8 mouse cellular contexts compared by ENCODE assay signal in genomic region chr9:118488896-118489578, GRCm38 (mm10). TPM values are rescaled to one million over a fixed set of nuclear protein-coding genes. Genes with fewer than 3 reads are reported as not detected.
DNase-seq lines count a peak whose midpoint lies in the region; ATAC-seq lines count a peak whose summit lies in the region.

No protein-coding gene starts in this region.

- H3K27me3 ChIP-seq in lung, embryonic 15.5 days: peaks cover 58% of the 10 kb centered on the region
- H3K27me3 ChIP-seq in embryonic facial prominence, embryonic 11.5 days (ENCODE audit: control insufficient read depth, insufficient read depth, low read length): peaks cover 44% of the 10 kb centered on the region
- H3K27me3 ChIP-seq in intestine, embryonic 16.5 days (replicated peaks; ENCODE audit: control insufficient read depth, insufficient read depth, low read length): peaks cover 44% of the 10 kb centered on the region
- peaks cover 37% of the 10 kb centered on the region for H3K27me3 ChIP-seq in neural tube, embryonic 14.5 days (ENCODE audit: control insufficient read depth, insufficient read depth, low read length)

- H3K9ac ChIP-seq in lung, embryonic 15.5 days: no peak overlapping the region
- no peak overlapping the region for H3K9ac ChIP-seq in embryonic facial prominence, embryonic 11.5 days (replicated peaks; ENCODE audit: low read length)
- peak overlapping the region; percentile 48; the same call in 1 of the 2 replicates for H3K9ac ChIP-seq in intestine, embryonic 16.5 days (ENCODE audit: low read depth, low read length)
- no peak overlapping the region for H3K9ac ChIP-seq in neural tube, embryonic 14.5 days (replicated peaks; ENCODE audit: low read depth, low read length)

- peak overlapping the region; percentile 35 for H3K4me3 ChIP-seq in lung, embryonic 15.5 days
- H3K4me3 ChIP-seq in embryonic facial prominence, embryonic 11.5 days (ENCODE audit: low read depth, low read length): peak overlapping the region; percentile 13; the same call in 1 of the 2 replicates
- peak overlapping the region; percentile 48 for H3K4me3 ChIP-seq in intestine, embryonic 16.5 days (ENCODE audit: low read length)
- peak overlapping the region; percentile 12; the same call in 1 of the 2 replicates for H3K4me3 ChIP-seq in neural tube, embryonic 14.5 days (ENCODE audit: low read depth, low read length)

- ATAC-seq in lung, embryonic 15.5 days (ENCODE audit: borderline replicate concordance, extremely low read depth, low FRiP score, low TSS enrichment): no peak
- peak; percentile 45; the same call in 1 of the 2 replicates for ATAC-seq in embryonic facial prominence, embryonic 11.5 days (replicated peaks; ENCODE audit: insufficient number of reproducible peaks, low FRiP score, low TSS enrichment, low read depth)
- no peak for ATAC-seq in intestine, embryonic 16.5 days
- ATAC-seq in neural tube, embryonic 14.5 days (ENCODE audit: low read depth): no peak
- ATAC-seq in erythroblast, adult 5-6 weeks (replicated peaks; ENCODE audit: low FRiP score, poor library complexity, severe bottlenecking): no peak

- H3K36me3 ChIP-seq in lung, embryonic 15.5 days: no peaks in the 10 kb centered on the region
- H3K36me3 ChIP-seq in embryonic facial prominence, embryonic 11.5 days (replicated peaks; ENCODE audit: control insufficient read depth, insufficient read depth, low read depth, low read length): no peaks in the 10 kb centered on the region
- no peaks in the 10 kb centered on the region for H3K36me3 ChIP-seq in intestine, embryonic 16.5 days (ENCODE audit: control insufficient read depth, insufficient read depth, low read length)
- no peaks in the 10 kb centered on the region for H3K36me3 ChIP-seq in neural tube, embryonic 14.5 days (ENCODE audit: control insufficient read depth, insufficient read depth, low read length)

- no peak for DNase-seq in lung, postnatal 36 days
- DNase-seq in embryonic facial prominence, embryonic 11.5 days (ENCODE audit: low spot score): peak; percentile 47
- no peak for DNase-seq in layer of hippocampus, postnatal 25 days (ENCODE audit: extremely low spot score in 1 of 2, low spot score in 1 of 2)
- no peak for DNase-seq in right cerebral cortex, adult 2 months (ENCODE audit: low spot score in 2 of 2)

- no peaks in the 10 kb centered on the region for H3K9me3 ChIP-seq in lung, embryonic 15.5 days
- H3K9me3 ChIP-seq in embryonic facial prominence, embryonic 11.5 days (replicated peaks; ENCODE audit: control insufficient read depth, low read length): no peaks in the 10 kb centered on the region
- no peaks in the 10 kb centered on the region for H3K9me3 ChIP-seq in intestine, embryonic 16.5 days (ENCODE audit: control insufficient read depth, low read length)
- H3K9me3 ChIP-seq in neural tube, embryonic 14.5 days (ENCODE audit: control insufficient read depth, low read length): no peaks in the 10 kb centered on the region

- peak overlapping the region; percentile 70 for H3K4me2 ChIP-seq in lung, embryonic 15.5 days
- H3K4me2 ChIP-seq in embryonic facial prominence, embryonic 11.5 days (ENCODE audit: low read depth, low read length): peak overlapping the region; percentile 44
- H3K4me2 ChIP-seq in intestine, embryonic 16.5 days (ENCODE audit: low read depth, low read length): peak overlapping the region; percentile 72
- H3K4me2 ChIP-seq in neural tube, embryonic 14.5 days (ENCODE audit: low read depth, low read length): peak overlapping the region; percentile 31

- peaks cover 20% of the 10 kb centered on the region for H3K4me1 ChIP-seq in lung, embryonic 15.5 days
- H3K4me1 ChIP-seq in embryonic facial prominence, embryonic 11.5 days (ENCODE audit: control insufficient read depth, insufficient read depth, low read length): no peaks in the 10 kb centered on the region
- H3K4me1 ChIP-seq in intestine, embryonic 16.5 days (ENCODE audit: control insufficient read depth, insufficient read depth, low read length): peaks cover 27% of the 10 kb centered on the region
- no peaks in the 10 kb centered on the region for H3K4me1 ChIP-seq in neural tube, embryonic 14.5 days (ENCODE audit: control insufficient read depth, insufficient read depth, low read length)

- no peak overlapping the region for H3K27ac ChIP-seq in lung, embryonic 15.5 days
- H3K27ac ChIP-seq in embryonic facial prominence, embryonic 11.5 days (replicated peaks; ENCODE audit: low read depth, low read length): no peak overlapping the region
- H3K27ac ChIP-seq in intestine, embryonic 16.5 days (ENCODE audit: low read length): no peak overlapping the region
- no peak overlapping the region for H3K27ac ChIP-seq in neural tube, embryonic 14.5 days (ENCODE audit: low read depth, low read length)

- 1% methylated on average over 20 of the region's 20 CpGs for WGBS in lung, embryonic 15.5 days
- WGBS in embryonic facial prominence, embryonic 11.5 days: under 1% methylated on average over 20 of the region's 20 CpGs
- WGBS in intestine, embryonic 16.5 days: 1% methylated on average over 20 of the region's 20 CpGs
- 1% methylated on average over 20 of the region's 20 CpGs for WGBS in neural tube, embryonic 14.5 days

RNA-seq across cellular contexts. Expression of gene Eomes, which starts 11.0 kb away (rescaled TPM):
- 0.08 TPM in 1 of 2 replicates, not detected in the other for polyA plus RNA-seq in lung, embryonic 15.5 days (2015; fragmentation: Nextera tagmentation; extraction: Ambion mirVana)
- 0.24 and 0.42 TPM in 2 replicates for polyA plus RNA-seq in embryonic facial prominence, embryonic 11.5 days (2014; fragmentation: Nextera tagmentation; extraction: Ambion mirVana)
- 0.09 and 0.10 TPM in 2 replicates for polyA plus RNA-seq in intestine, embryonic 16.5 days (2015; fragmentation: Nextera tagmentation; extraction: Ambion mirVana)
- polyA plus RNA-seq in neural tube, embryonic 14.5 days (2014; fragmentation: Nextera tagmentation; extraction: Ambion mirVana): not detected in 2 replicates
- not detected in 2 replicates for total RNA-seq in erythroblast, adult 5-6 weeks (2015; ENCODE audit: low replicate concordance)
- total RNA-seq in erythroblast, adult 5-6 weeks (2017; ENCODE audit: low replicate concordance): not detected in 2 replicates
- 1 to 10 TPM; 1.3 TPM for total RNA-seq in layer of hippocampus, postnatal 25 days (2021)

RNA-seq across cellular contexts. Expression of gene Golga4, which starts 17.0 kb away (rescaled TPM):
- polyA plus RNA-seq in lung, embryonic 15.5 days (2015; fragmentation: Nextera tagmentation; extraction: Ambion mirVana): 39.2 and 43.5 TPM in 2 replicates
- 43.7 and 50.6 TPM in 2 replicates for polyA plus RNA-seq in embryonic facial prominence, embryonic 11.5 days (2014; fragmentation: Nextera tagmentation; extraction: Ambion mirVana)
- polyA plus RNA-seq in intestine, embryonic 16.5 days (2015; fragmentation: Nextera tagmentation; extraction: Ambion mirVana): 52.2 and 54.0 TPM in 2 replicates
- 53.8 and 59.1 TPM in 2 replicates for polyA plus RNA-seq in neural tube, embryonic 14.5 days (2014; fragmentation: Nextera tagmentation; extraction: Ambion mirVana)
- total RNA-seq in erythroblast, adult 5-6 weeks (2015; ENCODE audit: low replicate concordance): 15.3 and 19.2 TPM in 2 replicates
- 20.0 and 24.5 TPM in 2 replicates for total RNA-seq in erythroblast, adult 5-6 weeks (2017; ENCODE audit: low replicate concordance)
- 10 to 100 TPM; 69.2 to 98.9 TPM for total RNA-seq in layer of hippocampus, postnatal 25 days (2021)
